Mouse (Mus musculus): ENCODE measurements at regions not wholly inside any gene's neighbourhood (a gene's known extent, or its start where the extent isn't known, plus 50 kb on each side); places are given as distances from the start of the nearest gene placed in this dataset.

GRCm38 (mm10) chr1:163512008-163512407, 108.5 kb upstream of the Gorab start:
- H3K27me3 ChIP-seq (ENCODE audit: control insufficient read depth in 1 of 2, insufficient read depth in 2 of 2, low read length in 2 of 2): no peaks in the 10 kb centered on the region; a peak in 1 of 4 replicates
- no peak overlapping the region for H3K27ac ChIP-seq (ENCODE audit: control insufficient read depth, low read depth, low read length)
- no peaks in the 10 kb centered on the region for H3K79me2 ChIP-seq (ENCODE audit: control insufficient read depth, insufficient read depth, low read length, poor library complexity)
- no peak overlapping the region for H3K9ac ChIP-seq (ENCODE audit: control insufficient read depth, low read depth, low read length, poor library complexity, severe bottlenecking)
- no peaks in the 10 kb centered on the region for H3K4me1 ChIP-seq (ENCODE audit: control insufficient read depth in 1 of 2, insufficient read depth in 2 of 2, low read length in 2 of 2)
- no peak overlapping the region for H3K4me3 ChIP-seq (ENCODE audit: control insufficient read depth in 1 of 2, insufficient read depth in 1 of 2, low read depth in 2 of 2, low read length in 2 of 2)
- no peaks in the 10 kb centered on the region for H3K9me3 ChIP-seq (replicated peaks; ENCODE audit: insufficient read depth, low read length)
- TF ChIP-seq GABPA (IDR thresholded peaks at IDR 0.05; ENCODE audit: low read depth, low read length) (no peak), EP300 (IDR thresholded peaks at IDR 0.05; ENCODE audit: low read depth in 1 of 2, low read length in 2 of 2) (no peak), CTCF (IDR thresholded peaks at IDR 0.05 in 2 of 3, conservative IDR thresholded peaks at IDR 0.05 in 1 of 3; ENCODE audit: control insufficient read depth in 1 of 3, insufficient read depth in 1 of 3, low read depth in 2 of 3, low read length in 3 of 3, poor library complexity in 1 of 3, severe bottlenecking in 1 of 3) (no peak), CHD2 (IDR thresholded peaks at IDR 0.05; ENCODE audit: low read length) (no peak), ELF1 (IDR thresholded peaks at IDR 0.05; ENCODE audit: low read depth, low read length) (no peak), MAZ (IDR thresholded peaks at IDR 0.05; ENCODE audit: low read depth, low read length) (no peak), TAL1 (IDR thresholded peaks at IDR 0.05; ENCODE audit: low read length) (no peak), GATA1 (IDR thresholded peaks at IDR 0.05; ENCODE audit: low read depth, low read length) (no peak), BHLHE40 (IDR thresholded peaks at IDR 0.05; ENCODE audit: borderline replicate concordance, low read depth, low read length) (no peak), MXI1 (IDR thresholded peaks at IDR 0.05; ENCODE audit: low read depth, low read length) (no peak), RCOR1 (IDR thresholded peaks at IDR 0.05; ENCODE audit: low read depth, low read length) (no peak), ZKSCAN1 (IDR thresholded peaks at IDR 0.05; ENCODE audit: low read depth, low read length) (no peak), USF2 (IDR thresholded peaks at IDR 0.05; ENCODE audit: borderline replicate concordance in 1 of 2, insufficient read depth in 1 of 2, low read depth in 1 of 2, low read length in 2 of 2) (no peak), POLR2AphosphoS2 (IDR thresholded peaks at IDR 0.05; ENCODE audit: low read length) (no peak), CHD1 (IDR thresholded peaks at IDR 0.05; ENCODE audit: low read depth, low read length) (no peak), KAT2A (conservative IDR thresholded peaks at IDR 0.05; ENCODE audit: low read depth, low read length) (no peak), HCFC1 (IDR thresholded peaks at IDR 0.05; ENCODE audit: low read depth, low read length) (no peak), USF1 (IDR thresholded peaks at IDR 0.05; ENCODE audit: low read depth, low read length) (no peak), MYB (IDR thresholded peaks at IDR 0.05; ENCODE audit: low read depth, low read length) (no peak)
- DNase-seq (ENCODE audit: low read depth, low spot score): no peak
- no peaks in the 10 kb centered on the region for H3K36me3 ChIP-seq (ENCODE audit: control insufficient read depth in 1 of 2, insufficient read depth in 2 of 2, low read length in 2 of 2)

DNA sequence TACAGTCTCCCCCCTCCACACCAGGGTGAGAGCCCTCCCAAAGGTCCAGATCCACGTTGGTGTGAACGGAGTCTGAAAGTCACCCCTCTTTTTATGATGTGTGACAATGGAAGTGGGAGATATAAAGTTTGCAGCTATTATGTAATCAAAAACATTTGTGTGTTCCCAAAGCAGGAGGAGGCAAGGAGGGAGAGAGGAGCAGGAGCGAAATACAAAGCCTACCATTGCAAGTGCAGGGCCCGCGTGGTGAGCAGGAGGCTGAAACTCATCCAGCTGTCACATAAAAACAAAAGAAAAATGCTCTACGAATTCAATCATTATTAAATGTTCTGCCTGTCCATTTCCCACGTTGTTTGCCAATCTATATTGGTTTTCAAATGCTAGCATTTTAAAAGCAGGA, 101.6 kb upstream of the Gorab start:
- DNase-seq (ENCODE audit: low read depth, low spot score): no peak
- H3K27ac ChIP-seq (ENCODE audit: control insufficient read depth, low read depth, low read length): no peak overlapping the region
- H3K9ac ChIP-seq (ENCODE audit: control insufficient read depth, low read depth, low read length, poor library complexity, severe bottlenecking): no peak overlapping the region

More for the DNA sequence above, 101.6 kb upstream of the Gorab start:
- no peaks in the 10 kb centered on the region for H3K79me2 ChIP-seq (ENCODE audit: control insufficient read depth, insufficient read depth, low read length, poor library complexity)
- H3K27me3 ChIP-seq (ENCODE audit: control insufficient read depth in 1 of 2, insufficient read depth in 2 of 2, low read length in 2 of 2): no peaks in the 10 kb centered on the region
- H3K4me3 ChIP-seq (ENCODE audit: control insufficient read depth in 1 of 2, insufficient read depth in 1 of 2, low read depth in 2 of 2, low read length in 2 of 2): no peak overlapping the region
- no peaks in the 10 kb centered on the region for H3K9me3 ChIP-seq (replicated peaks; ENCODE audit: insufficient read depth, low read length)
- H3K36me3 ChIP-seq (ENCODE audit: control insufficient read depth in 1 of 2, insufficient read depth in 2 of 2, low read length in 2 of 2): no peaks in the 10 kb centered on the region; a peak in 2 of 4 replicates
- H3K4me1 ChIP-seq (ENCODE audit: control insufficient read depth in 1 of 2, insufficient read depth in 2 of 2, low read length in 2 of 2): peaks cover 0 to 2% of the 10 kb centered on the region in 2 experiments; a peak in 2 of 4 replicates
- TF ChIP-seq RCOR1 (IDR thresholded peaks at IDR 0.05; ENCODE audit: low read depth, low read length) (no peak), TCF12 (IDR thresholded peaks at IDR 0.05; ENCODE audit: low read depth, low read length) (no peak), JUND (IDR thresholded peaks at IDR 0.05; ENCODE audit: low read depth, low read length) (no peak)

All from MEL (cell line).